20 mouse cellular contexts compared by ENCODE assay signal in the genomic region with DNA sequence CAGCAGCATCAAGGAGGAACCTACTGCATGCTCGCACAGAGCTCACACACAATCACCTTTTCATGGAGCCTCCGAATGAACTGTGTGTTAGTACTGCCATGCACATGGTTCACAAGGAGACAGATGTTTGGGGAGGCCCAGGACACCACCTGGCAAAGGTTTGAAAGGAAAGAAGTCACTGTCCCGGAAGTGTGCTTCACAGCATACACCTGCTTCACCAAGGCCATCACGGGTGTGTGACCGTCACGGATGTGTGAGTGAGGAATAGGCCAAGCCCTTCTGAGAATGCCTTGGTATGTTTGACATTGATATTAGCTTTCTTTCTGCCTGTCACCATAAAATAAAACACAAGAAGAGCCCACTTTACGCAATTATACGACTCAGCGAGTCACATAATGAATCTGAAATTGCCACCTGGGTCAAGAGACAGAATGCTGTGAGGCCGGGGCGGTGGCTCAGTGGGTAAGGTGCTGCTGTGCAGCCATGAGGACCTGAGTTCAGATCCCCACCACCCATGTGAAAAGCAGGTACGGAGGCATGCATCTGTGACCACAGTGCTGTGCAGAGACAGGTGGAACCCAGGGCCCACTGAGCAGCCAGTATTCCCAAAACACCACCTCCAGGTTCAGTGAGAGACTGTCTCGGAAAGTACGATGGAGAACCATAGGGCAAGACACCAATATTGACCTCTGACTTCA.
"Had no signal": no experiment of that assay in that cellular context is flagged by ENCODE, and none has a peak within 500 bp of the region (broad histone marks: within the 10 kb centered on the region; RNA-seq: fewer than 3 reads in every experiment).

No protein-coding gene starts in this region.

- H3K9ac ChIP-seq: intestine, embryonic 15.5 days; liver, embryonic 13.5 days had no signal

- ATAC-seq: intestine, embryonic 15.5 days had no signal

- H3K36me3 ChIP-seq: intestine, embryonic 15.5 days; liver, embryonic 13.5 days had no signal

- H3K27me3 ChIP-seq: intestine, embryonic 15.5 days; liver, embryonic 13.5 days had no signal

- H3K27ac ChIP-seq: intestine, embryonic 15.5 days; left cerebral cortex, adult 2 months; liver, embryonic 13.5 days; stomach, postnatal 0 days had no signal

- DNase-seq: kidney, adult 11 months; kidney, adult 9 months; kidney, postnatal 25 days; layer of hippocampus, postnatal 36 days; liver, embryonic 13.5 days; lung, adult 2 months; lung, postnatal 14 days; lung, postnatal 4 days; midbrain, embryonic 14.5 days; right cerebral cortex, adult 18-20 months; right cerebral cortex, postnatal 14 days; right cerebral cortex, postnatal 4 days; thymus, adult 2 months; thymus, postnatal 14 days; thymus, postnatal 4 days had no signal

- H3K4me2 ChIP-seq: intestine, embryonic 15.5 days; liver, embryonic 13.5 days; midbrain, embryonic 11.5 days had no signal

- H3K9me3 ChIP-seq: intestine, embryonic 15.5 days; liver, embryonic 13.5 days had no signal

- H3K4me3 ChIP-seq: intestine, embryonic 15.5 days; left cerebral cortex, adult 2 months; liver, embryonic 13.5 days; myocyte had no signal

- H3K4me1 ChIP-seq: liver, embryonic 13.5 days had no signal
